Mouse (Mus musculus) liver, postnatal 0 days (tissue): ENCODE measurements around the gene Epb41.

Source experiments
- CTCF ChIP-seq: sonication (generic); IDR thresholded peaks from 2 replicates; pipeline ENCODE4 v1.5.1; 2016; ENCODE audit warnings: antibody characterized with exemption, low read depth
- EP300 ChIP-seq: IDR thresholded peaks from 2 replicates; pipeline ENCODE4 v1.6.1; 2016; ENCODE audit warnings: antibody characterized with exemption, low read depth, mild to moderate bottlenecking

DNA sequence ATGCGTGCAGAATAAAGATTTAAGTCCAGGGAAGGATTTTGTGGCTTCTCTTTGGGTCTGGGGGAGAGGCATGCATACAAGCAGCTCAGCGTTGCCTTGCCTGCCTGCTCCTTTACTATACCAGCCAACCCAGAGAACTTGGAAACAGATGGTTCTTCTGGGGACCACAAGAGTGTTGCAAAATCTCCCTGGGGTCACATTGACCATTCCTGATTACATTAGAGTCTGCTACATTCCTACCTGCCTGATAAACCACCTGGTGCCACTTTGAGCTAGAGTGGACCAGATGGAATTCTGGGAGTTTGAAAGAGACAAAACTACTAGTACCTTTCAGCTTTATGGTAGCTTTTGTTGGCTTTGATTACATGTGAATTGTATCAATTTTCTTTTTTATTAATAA lies 198.3 kb downstream of the Epb41 start:
- TF ChIP-seq EP300 (no peak), CTCF (no peak)
